Comparison of ENCODE assay signal across 15 mouse cellular contexts in genomic region chr10:96410028-96410427, GRCm38 (mm10).
"Had no signal": no experiment of that assay in that cellular context is flagged by ENCODE, and none has a peak within 500 bp of the region (broad histone marks: within the 10 kb centered on the region; RNA-seq: fewer than 3 reads in every experiment).

No protein-coding gene starts in this region.

- H3K27ac ChIP-seq: layer of hippocampus, adult 2 months; limb, embryonic 10.5 days; liver, embryonic 12.5 days; macrophage; midbrain, embryonic 15.5 days; neural tube, embryonic 15.5 days had no signal

- H3K4me2 ChIP-seq: liver, embryonic 12.5 days; lung, embryonic 14.5 days; midbrain, embryonic 11.5 days; midbrain, embryonic 15.5 days; neural tube, embryonic 15.5 days had no signal

- H3K27me3 ChIP-seq: liver, embryonic 12.5 days; megakaryocyte, embryonic 14.5 days; midbrain, embryonic 15.5 days; neural tube, embryonic 15.5 days had no signal

- H3K36me3 ChIP-seq: limb, embryonic 10.5 days; liver, embryonic 12.5 days; midbrain, embryonic 15.5 days; neural tube, embryonic 15.5 days had no signal

- ATAC-seq: liver, embryonic 12.5 days; midbrain, embryonic 15.5 days had no signal

- H3K9ac ChIP-seq: liver, embryonic 12.5 days; lung, embryonic 14.5 days; midbrain, embryonic 15.5 days; neural tube, embryonic 15.5 days had no signal

- H3K9me3 ChIP-seq: limb, embryonic 10.5 days; liver, embryonic 12.5 days; megakaryocyte, embryonic 14.5 days; midbrain, embryonic 15.5 days; neural tube, embryonic 15.5 days had no signal

- H3K4me1 ChIP-seq: limb, embryonic 10.5 days; liver, embryonic 12.5 days; midbrain, embryonic 15.5 days; neural tube, embryonic 15.5 days had no signal

- DNase-seq: kidney, postnatal 10 days; kidney, postnatal 4 days; lung, embryonic 14.5 days; lung, postnatal 10 days; right cerebral cortex, adult 18-20 months; right cerebral cortex, postnatal 25 days; thymus, postnatal 4 days had no signal

- H3K4me3 ChIP-seq: layer of hippocampus, adult 2 months; limb, embryonic 10.5 days; liver, embryonic 12.5 days; megakaryocyte, embryonic 14.5 days; midbrain, embryonic 15.5 days; neural tube, embryonic 15.5 days had no signal
